Mouse (Mus musculus) adrenal gland, postnatal 36 days (tissue): ENCODE results near the gene Angptl2. TPM values are rescaled to one million over a fixed set of nuclear protein-coding genes. Genes with fewer than 3 reads are reported as not detected.

ENCODE experiments used
- DNase-seq, 2 experiments: peaks; one replicate each; pipeline ENCODE4 v3.0.0; 2021; ENCODE audit warnings: mixed read lengths in 1 of 2
- long read RNA-seq, 2 experiments: library from polyadenylated mRNA; stranded (forward); transcript quantifications; one replicate each; pipeline ENCODE4 v2.0.0; 2021; ENCODE audit warnings: borderline sequencing depth in 2 of 2
- total RNA-seq, 2 experiments: library from RNA; stranded (reverse); gene quantifications; 2 replicates each; pipeline ENCODE4 v1.2.3; 2021

Angptl2 gene
- 10 to 100 TPM; 31.0 to 31.6 TPM for total RNA-seq
- long read RNA-seq, experiment 1, transcript Angptl2-201 (5 exons, 3,339 nt), result major isoform, 20 of 25 reads
- long read RNA-seq, experiment 1, partial matches to known transcripts, result 4 of 25 reads
- long read RNA-seq, experiment 1, other reads (novel, unspliced or antisense), result 0 of 25 reads
- long read RNA-seq, experiment 2, transcript Angptl2-201 (5 exons, 3,339 nt), result major isoform, 7 of 7 reads
- long read RNA-seq, experiment 2, partial matches to known transcripts, result 0 of 7 reads
- long read RNA-seq, experiment 2, other reads (novel, unspliced or antisense), result 0 of 7 reads

- peak; percentile 92 to 94 for DNase-seq
Measured at GRCm38 (mm10) chr2:33215700-33216509, at the start of gene Angptl2. Gene Angptl2 (plus strand): TSS chr2:33216069.

- DNase-seq, result no peak
Measured at GRCm38 (mm10) chr2:33167060-33167459, 48.8 kb upstream of the Angptl2 start.

GRCm38 (mm10) chr2:33169445-33169844 is 46.4 kb upstream of the Angptl2 start:
- DNase-seq, result no peak

GRCm38 (mm10) chr2:33170777-33171565 is 44.9 kb upstream of the Angptl2 start:
- DNase-seq, result no peak

- DNase-seq, result no peak
Measured at GRCm38 (mm10) chr2:33173126-33173525, 42.7 kb upstream of the Angptl2 start.

- DNase-seq, result no peak
Measured at GRCm38 (mm10) chr2:33173686-33174085, 42.2 kb upstream of the Angptl2 start.

GRCm38 (mm10) chr2:33176516-33176915 is 39.4 kb upstream of the Angptl2 start:
- no peak for DNase-seq

- DNase-seq, result no peak
Measured at GRCm38 (mm10) chr2:33176921-33177320, 38.9 kb upstream of the Angptl2 start.

- no peak for DNase-seq
Measured at GRCm38 (mm10) chr2:33177443-33178242, 38.2 kb upstream of the Angptl2 start.

GRCm38 (mm10) chr2:33178243-33178932 is 37.5 kb upstream of the Angptl2 start:
- DNase-seq, result no peak

- no peak for DNase-seq
Measured at GRCm38 (mm10) chr2:33179171-33179929, 36.5 kb upstream of the Angptl2 start.

GRCm38 (mm10) chr2:33179930-33180630 is 35.8 kb upstream of the Angptl2 start:
- peak in 1 of 2 experiments; percentile 44 for DNase-seq

- no peak for DNase-seq
Measured at GRCm38 (mm10) chr2:33183321-33183720, 32.5 kb upstream of the Angptl2 start.

- DNase-seq, result peak in 1 of 2 experiments; percentile 46
Measured at GRCm38 (mm10) chr2:33184641-33185040, 31.2 kb upstream of the Angptl2 start.

- DNase-seq, result peak; percentile 74 to 86
Measured at GRCm38 (mm10) chr2:33185258-33185657, 30.6 kb upstream of the Angptl2 start.

- DNase-seq, result peak in 1 of 2 experiments; percentile 40
Measured at GRCm38 (mm10) chr2:33186505-33186904, 29.4 kb upstream of the Angptl2 start.

GRCm38 (mm10) chr2:33187874-33188273 is 28.0 kb upstream of the Angptl2 start:
- peak; percentile 56 to 61 for DNase-seq

- no peak for DNase-seq
Measured at GRCm38 (mm10) chr2:33188925-33189670, 26.8 kb upstream of the Angptl2 start.

- DNase-seq, result no peak
Measured at GRCm38 (mm10) chr2:33189976-33190375, 25.9 kb upstream of the Angptl2 start.
